Mouse (Mus musculus): ENCODE measurements around the gene 0610030E20Rik.

DNA sequence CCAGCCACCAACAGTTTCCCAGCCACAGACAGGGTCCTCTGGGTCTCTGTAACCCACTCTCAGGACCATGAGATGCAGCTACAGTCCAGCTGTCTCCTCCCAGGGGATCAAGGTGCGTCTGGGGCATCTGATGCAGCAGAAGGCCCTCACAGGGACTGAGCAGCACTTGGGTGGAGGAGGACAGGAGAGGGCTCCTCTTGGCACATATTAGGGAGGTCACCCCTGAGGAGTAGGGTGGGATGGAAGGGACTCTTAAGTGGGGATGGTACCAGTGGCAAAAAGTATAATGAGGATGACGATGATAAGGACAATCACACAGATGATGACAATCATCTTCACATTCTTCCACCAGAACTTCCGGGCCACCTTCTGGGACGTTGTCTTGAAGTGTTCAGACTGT lies 38.1 kb downstream of the 0610030E20Rik start:
- no peak for TF ChIP-seq POLR2A (IDR thresholded peaks at IDR 0.05; ENCODE audit: borderline replicate concordance, control insufficient read depth, low read depth, low read length)
- TF ChIP-seq CTCF (IDR thresholded peaks at IDR 0.05; ENCODE audit: control insufficient read depth, insufficient read depth, low read length): no peak
